Mouse (Mus musculus) bone marrow, adult 2 months (tissue): ENCODE results near the gene Tll2. TPM values are rescaled to one million over a fixed set of nuclear protein-coding genes. Genes with fewer than 3 reads are reported as not detected.

ENCODE experiments used
- H3K27ac ChIP-seq: fragments of 200-500 bp; 2 replicates; pipeline ENCODE4 v1.5.1; 2012; ENCODE audit warnings: low read depth, mild to moderate bottlenecking, control low read depth, inconsistent platforms, low read length; ENCODE audit not compliant: control insufficient read depth, poor library complexity, insufficient read depth
- H3K4me1 ChIP-seq: fragments of 200-500 bp; 2 replicates; pipeline ENCODE4 v1.6.1; 2011; ENCODE audit warnings: low read length; ENCODE audit not compliant: control insufficient read depth, insufficient read depth
- H3K4me3 ChIP-seq: fragments of 200-500 bp; replicated peaks from 2 replicates; pipeline ENCODE3; 2011; ENCODE audit warnings: mild to moderate bottlenecking, low read depth, low read length, control low read depth; ENCODE audit not compliant: control insufficient read depth
- CTCF ChIP-seq: fragments of 200-500 bp; IDR thresholded peaks from 2 replicates; pipeline ENCODE4 v1.5.1; 2011; ENCODE audit warnings: low read length, control low read depth; ENCODE audit not compliant: control insufficient read depth, insufficient read depth
- POLR2A ChIP-seq: fragments of 200-500 bp; IDR thresholded peaks from 2 replicates; pipeline ENCODE4 v1.6.1; 2011; ENCODE audit warnings: low read depth, mild to moderate bottlenecking, control low read depth, low read length, borderline replicate concordance; ENCODE audit not compliant: control insufficient read depth
- WGBS: fragments of 180-500 bp; shearing (Covaris S2); methylation state at CpG from one replicate; pipeline ENCODE4 v1.1.7; 2018; 5-methylcytosine and 5-hydroxymethylcytosine counted together
- polyA plus RNA-seq: library from polyadenylated mRNA; stranded (reverse); fragments of >200 nt; gene quantifications from 2 replicates; pipeline ENCODE4 v1.2.4, GENCODE M21; 2011; ENCODE audit warnings: low replicate concordance; ENCODE audit not compliant: missing spikeins, insufficient read depth, insufficient read length

The Tll2 gene
- polyA plus RNA-seq, 1 experiment = not detected

DNA sequence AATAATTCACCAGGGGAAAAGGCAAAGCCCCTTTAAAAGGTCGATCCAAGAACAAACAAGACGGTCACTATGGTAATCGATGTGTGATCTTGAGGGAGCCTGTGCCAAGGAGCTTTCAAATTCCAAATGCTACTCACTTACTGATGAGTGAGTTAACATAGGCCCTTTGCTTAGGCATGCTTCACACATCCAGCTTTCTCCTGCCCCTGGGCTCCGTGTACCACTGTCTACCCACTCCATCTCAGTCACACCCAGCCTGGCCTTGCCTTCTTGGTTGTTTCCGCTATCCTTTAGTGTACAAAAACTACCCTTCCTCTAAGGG is 40.8 kb downstream of the Tll2 start:
- H3K27ac ChIP-seq = no peak overlapping the region
- 80% methylated on average over 5 of the region's 5 CpGs for WGBS
- no peak overlapping the region for H3K4me3 ChIP-seq
- H3K4me1 ChIP-seq = no peaks in the 10 kb centered on the region
- no peak for TF ChIP-seq CTCF

DNA sequence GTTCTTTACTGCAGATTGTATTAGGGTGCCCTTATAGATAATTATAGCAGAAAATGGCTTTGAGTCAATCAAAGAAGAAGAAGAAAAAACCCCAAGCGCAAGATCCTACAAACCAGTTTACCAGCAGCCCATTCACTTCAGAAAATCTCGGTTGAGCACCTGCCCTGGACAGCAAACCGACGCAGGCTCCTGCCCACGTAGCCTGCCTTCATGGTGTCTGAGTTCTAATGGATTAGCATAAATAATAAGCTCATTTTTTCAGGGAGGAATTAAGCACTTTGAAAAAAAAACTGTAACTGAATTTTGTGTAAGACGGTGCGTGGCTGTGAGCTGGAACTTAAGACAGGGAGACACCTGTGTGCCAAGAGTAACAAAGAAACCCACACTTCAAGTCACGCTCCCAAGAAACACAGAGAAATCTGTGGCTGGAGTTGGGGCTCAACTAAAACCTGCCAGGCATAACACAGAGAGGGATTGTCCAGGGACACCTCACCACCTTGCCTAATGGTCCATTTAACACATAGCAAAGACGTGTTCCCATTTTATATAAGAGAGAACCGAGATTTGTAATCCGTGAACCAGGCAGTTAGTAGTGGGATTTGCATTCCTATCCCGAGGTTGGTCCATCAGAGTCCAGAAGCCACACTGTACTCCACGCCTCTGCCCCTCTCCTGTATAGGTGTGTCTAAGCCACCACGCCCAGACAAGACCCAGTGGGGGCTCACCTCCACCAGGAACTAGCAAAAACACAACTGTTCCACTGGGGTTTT is 41.3 kb downstream of the Tll2 start:
- no peak for TF ChIP-seq POLR2A
- TF ChIP-seq CTCF = no peak
- Histone ChIP-seq H3K27ac (no peak overlapping the region), H3K4me1 (no peaks in the 10 kb centered on the region), H3K4me3 (no peak overlapping the region)
- 75% methylated on average over 14 of the region's 14 CpGs for WGBS

DNA sequence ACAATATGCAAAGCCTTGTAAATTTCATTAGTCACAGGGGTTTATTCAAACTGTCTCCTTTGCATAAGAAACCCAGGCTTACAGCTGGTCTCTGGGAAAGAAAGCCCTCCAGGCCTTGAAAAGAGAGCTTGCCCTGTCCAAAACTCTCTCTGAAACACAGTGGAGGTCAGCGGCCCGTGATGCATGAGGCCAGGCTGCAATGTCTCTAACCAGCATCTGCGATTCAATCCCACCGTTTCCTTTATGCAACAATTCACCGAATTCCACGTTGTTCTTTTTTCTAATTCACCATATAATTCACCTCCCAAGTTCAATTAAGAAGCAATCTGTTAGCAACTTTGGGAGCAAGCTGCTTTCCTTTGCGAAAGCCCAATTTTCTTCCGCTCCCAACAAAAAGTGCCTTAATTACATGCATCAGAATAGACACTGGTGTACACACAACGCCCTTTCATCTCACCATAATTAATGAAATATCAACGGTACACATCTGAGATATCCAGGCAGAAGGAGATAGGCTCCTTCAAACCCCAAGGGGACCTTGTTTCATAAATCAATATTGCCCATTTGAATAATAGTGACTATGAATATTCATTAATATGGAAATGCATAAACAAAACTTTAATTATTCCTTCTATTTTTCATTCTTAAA is 42.1 kb downstream of the Tll2 start:
- no peak for TF ChIP-seq POLR2A
- no peak for TF ChIP-seq CTCF
- no peak overlapping the region for H3K27ac ChIP-seq

DNA sequence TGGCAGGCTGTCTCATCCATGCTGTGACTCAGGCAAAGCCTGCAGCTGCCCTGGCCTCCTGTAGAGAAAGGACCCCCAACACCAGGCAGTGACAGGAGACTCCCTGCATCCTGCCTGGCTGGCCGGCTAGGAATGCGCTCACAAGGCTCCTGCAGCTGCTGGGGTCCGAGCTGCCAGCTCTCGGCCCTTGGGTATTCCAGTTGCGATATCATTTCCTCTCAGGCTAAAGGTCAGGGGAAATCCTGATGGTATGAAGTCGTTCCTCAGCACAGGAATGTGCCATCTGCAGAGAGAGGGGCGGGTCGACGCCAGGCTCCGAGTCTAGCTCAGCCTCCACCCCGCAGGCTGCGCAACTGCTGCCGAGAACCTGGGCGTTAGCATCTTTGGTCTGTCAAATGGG is 46.2 kb downstream of the Tll2 start:
- WGBS = 51% methylated on average over 14 of the region's 14 CpGs
- H3K4me3 ChIP-seq = no peak overlapping the region

More for the DNA sequence above, 42.1 kb downstream of the Tll2 start:
- 80% methylated on average over 10 of the region's 10 CpGs for WGBS
- Histone ChIP-seq H3K4me1 (no peaks in the 10 kb centered on the region), H3K4me3 (no peak overlapping the region)

DNA sequence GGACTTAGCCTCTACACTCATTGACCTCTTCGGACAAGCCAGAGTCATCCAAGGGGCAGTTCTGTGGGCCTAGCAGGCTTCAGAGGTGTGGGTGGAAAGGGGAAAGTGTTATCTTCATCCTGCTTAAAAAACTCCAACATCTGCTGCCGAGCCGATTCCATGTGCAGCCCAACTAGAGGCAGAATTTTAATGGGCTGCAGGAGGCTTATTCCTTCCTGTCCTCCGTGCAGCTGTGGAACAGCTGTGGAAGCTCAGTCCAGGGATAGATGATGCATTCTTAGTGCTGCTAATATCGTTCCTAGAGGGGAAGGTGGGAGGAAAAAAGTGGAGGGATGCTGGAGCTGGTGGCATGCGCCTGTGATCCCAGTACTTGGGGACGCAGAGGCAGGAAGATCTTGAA is 52.0 kb downstream of the Tll2 start:
- 72% methylated on average over 7 of the region's 7 CpGs for WGBS
- Histone ChIP-seq H3K4me1 (no peaks in the 10 kb centered on the region), H3K27ac (no peak overlapping the region), H3K4me3 (no peak overlapping the region)
- TF ChIP-seq CTCF (no peak), POLR2A (no peak)

More for the DNA sequence above, 46.2 kb downstream of the Tll2 start:
- TF ChIP-seq CTCF = no peak
- TF ChIP-seq POLR2A = no peak
- Histone ChIP-seq H3K4me1 (no peaks in the 10 kb centered on the region), H3K27ac (no peak overlapping the region)

DNA sequence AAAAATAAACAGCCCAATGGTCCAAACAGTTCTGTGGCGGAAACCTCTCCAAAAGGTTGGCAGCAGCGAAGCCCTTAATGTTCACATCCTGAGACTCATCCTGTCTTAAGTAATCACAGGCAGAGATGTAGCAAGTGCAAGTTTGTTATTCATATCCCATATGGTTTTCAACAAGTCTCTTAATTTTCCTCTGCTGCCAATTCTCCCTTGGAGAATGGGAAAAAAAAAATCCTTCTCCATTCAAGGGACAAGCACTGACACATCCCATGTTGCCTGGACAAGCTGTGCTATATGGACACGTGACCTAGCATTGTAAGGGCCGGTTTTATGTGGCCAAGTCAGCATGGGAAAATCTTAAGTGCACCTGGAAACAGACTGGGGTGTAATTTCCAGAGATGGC is 54.2 kb downstream of the Tll2 start:
- TF ChIP-seq POLR2A (no peak), CTCF (no peak)
- no peaks in the 10 kb centered on the region for H3K4me1 ChIP-seq
- WGBS = 76% methylated on average over 4 of the region's 4 CpGs

DNA sequence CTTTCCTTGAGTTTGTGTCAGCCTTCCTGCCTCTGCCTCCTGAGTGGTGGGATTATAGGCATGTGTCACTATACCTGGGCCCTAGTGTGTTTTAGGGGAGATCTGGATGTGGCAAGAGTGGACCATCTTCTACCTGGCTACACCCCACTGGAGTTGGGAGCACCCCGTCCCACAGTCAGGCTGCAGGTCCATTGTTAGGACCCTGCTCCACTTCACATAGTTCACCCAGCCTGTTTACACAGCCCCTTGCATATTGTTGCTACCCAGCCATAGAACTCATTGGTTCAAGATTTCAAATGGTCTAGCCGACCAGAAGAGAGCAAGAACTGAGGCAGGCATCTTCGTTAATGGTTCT is 54.6 kb downstream of the Tll2 start:
- TF ChIP-seq CTCF (no peak), POLR2A (no peak)
- no peak overlapping the region for H3K27ac ChIP-seq
- no peak overlapping the region for H3K4me3 ChIP-seq
- WGBS = 85% methylated on average over 3 of the region's 3 CpGs
- H3K4me1 ChIP-seq = no peaks in the 10 kb centered on the region

More for the DNA sequence above, 54.2 kb downstream of the Tll2 start:
- Histone ChIP-seq H3K4me3 (no peak overlapping the region), H3K27ac (no peak overlapping the region)

DNA sequence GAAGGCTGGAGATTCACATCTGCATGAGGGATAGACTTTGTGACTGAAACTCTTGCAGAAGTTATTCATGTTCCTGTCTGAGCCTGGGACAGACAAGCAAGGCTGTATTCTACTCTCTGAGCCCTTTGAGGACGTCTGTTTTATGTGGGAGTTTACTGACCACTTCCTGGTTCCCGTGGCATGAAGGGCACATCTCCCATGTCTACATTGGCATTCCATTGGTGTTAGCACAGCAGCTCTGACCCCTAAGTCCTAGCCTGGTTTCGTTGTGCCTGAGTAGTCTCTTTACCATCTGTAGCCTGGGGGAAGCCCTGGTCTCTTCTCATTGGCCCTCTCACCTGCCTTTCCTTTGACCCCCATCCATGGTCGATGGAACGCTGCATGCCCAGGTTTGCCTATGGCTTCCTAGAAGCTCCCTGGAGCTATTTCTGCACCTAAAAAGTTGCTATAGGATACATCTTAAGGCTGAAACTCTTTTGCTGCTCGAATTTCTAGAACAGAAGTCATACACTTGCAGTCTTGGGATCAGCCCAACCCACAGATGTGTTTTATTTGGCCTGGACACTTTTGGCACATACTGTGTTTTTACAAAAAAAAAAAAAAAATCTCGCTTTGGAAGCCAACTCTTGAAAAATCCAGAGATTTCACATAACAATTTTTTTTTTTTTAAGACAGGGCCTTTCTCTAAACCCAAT is 55.2 kb downstream of the Tll2 start:
- Histone ChIP-seq H3K27ac (no peak overlapping the region), H3K4me1 (no peaks in the 10 kb centered on the region), H3K4me3 (no peak overlapping the region)
- TF ChIP-seq CTCF (no peak), POLR2A (no peak)
- 57% methylated on average over 7 of the region's 7 CpGs for WGBS
